Mouse (Mus musculus) midbrain, postnatal 0 days (tissue): ENCODE results near the gene Thrsp. TPM values are rescaled to one million over a fixed set of nuclear protein-coding genes. Genes with fewer than 3 reads are reported as not detected.
A peak's percentile ranks its signal among the peaks of the same experiment; 100 is the strongest.

ENCODE experiments used
- ATAC-seq: fragments of 200-750 bp; cut with Nextera tagmentation; 2 replicates; pipeline ENCODE4 v1.8.0; 2017; ENCODE audit warnings: moderate number of reproducible peaks, mild to moderate bottlenecking, moderate TSS enrichment, moderate library complexity; ENCODE audit not compliant: low FRiP score
- DNase-seq: peaks from one replicate; pipeline ENCODE4 v3.0.0-alpha.2; 2015; ENCODE audit warnings: low spot score
- H3K27ac ChIP-seq: fragments of 300-500 bp; sonication (generic); 2 replicates; pipeline ENCODE4 v1.5.1; 2014; ENCODE audit warnings: low read depth, mild to moderate bottlenecking, low read length, mixed read lengths
- H3K27me3 ChIP-seq: fragments of 300-500 bp; sonication (generic); 2 replicates; pipeline ENCODE4 v1.6.1; 2014; ENCODE audit warnings: low read length, control low read depth, mixed read lengths; ENCODE audit not compliant: insufficient read depth
- H3K36me3 ChIP-seq: fragments of 300-500 bp; sonication (generic); 2 replicates; pipeline ENCODE4 v1.6.1; 2014; ENCODE audit warnings: low read length, control low read depth, mixed read lengths; ENCODE audit not compliant: insufficient read depth
- H3K4me1 ChIP-seq: fragments of 300-500 bp; sonication (generic); 2 replicates; pipeline ENCODE4 v1.6.1; 2014; ENCODE audit warnings: mild to moderate bottlenecking, control low read depth, antibody characterized with exemption, low read length, mixed read lengths; ENCODE audit not compliant: insufficient read depth
- H3K4me2 ChIP-seq: fragments of 300-500 bp; sonication (generic); 2 replicates; pipeline ENCODE4 v1.6.1; 2014; ENCODE audit warnings: low read depth, mild to moderate bottlenecking, low read length, mixed read lengths; ENCODE audit not compliant: poor library complexity, severe bottlenecking
- H3K4me3 ChIP-seq: fragments of 300-500 bp; sonication (generic); 2 replicates; pipeline ENCODE4 v1.5.1; 2014; ENCODE audit warnings: low read depth, mild to moderate bottlenecking, low read length, moderate library complexity
- H3K9ac ChIP-seq: fragments of 300-500 bp; sonication (generic); replicated peaks from 2 replicates; pipeline ENCODE4 v1.6.1; 2014; ENCODE audit warnings: mild to moderate bottlenecking, low read length, moderate library complexity, mixed read lengths; ENCODE audit not compliant: poor library complexity, severe bottlenecking
- H3K9me3 ChIP-seq: fragments of 300-500 bp; sonication (generic); 2 replicates; pipeline ENCODE4 v1.6.1; 2016; ENCODE audit warnings: low read length, control low read depth
- CTCF ChIP-seq: IDR thresholded peaks from 2 replicates; pipeline ENCODE4 v1.5.1; 2016; ENCODE audit warnings: antibody characterized with exemption, mild to moderate bottlenecking
- WGBS: fragments of 180-500 bp; shearing (Covaris S2); extraction: QIAGEN DNeasy Blood & Tissue Kit; methylation state at CpG from one replicate; pipeline ENCODE4 v1.1.7; 2014; 5-methylcytosine and 5-hydroxymethylcytosine counted together
- polyA plus RNA-seq: library from polyadenylated mRNA; unstranded; fragments of >200 nt; fragmentation: Nextera tagmentation; extraction: Ambion mirVana; gene quantifications from 2 replicates; pipeline ENCODE4 v1.2.1, GENCODE M21; 2015
- total RNA-seq: library from RNA; depleted of rRNA; stranded (reverse); fragments of >200 nt; gene quantifications from 2 replicates; pipeline ENCODE4 v1.2.3, GENCODE M21; 2014

Gene Thrsp
- total and polyA plus RNA-seq, 2 experiments from 2014 or later: 1.6 to 1.7 TPM

DNA sequence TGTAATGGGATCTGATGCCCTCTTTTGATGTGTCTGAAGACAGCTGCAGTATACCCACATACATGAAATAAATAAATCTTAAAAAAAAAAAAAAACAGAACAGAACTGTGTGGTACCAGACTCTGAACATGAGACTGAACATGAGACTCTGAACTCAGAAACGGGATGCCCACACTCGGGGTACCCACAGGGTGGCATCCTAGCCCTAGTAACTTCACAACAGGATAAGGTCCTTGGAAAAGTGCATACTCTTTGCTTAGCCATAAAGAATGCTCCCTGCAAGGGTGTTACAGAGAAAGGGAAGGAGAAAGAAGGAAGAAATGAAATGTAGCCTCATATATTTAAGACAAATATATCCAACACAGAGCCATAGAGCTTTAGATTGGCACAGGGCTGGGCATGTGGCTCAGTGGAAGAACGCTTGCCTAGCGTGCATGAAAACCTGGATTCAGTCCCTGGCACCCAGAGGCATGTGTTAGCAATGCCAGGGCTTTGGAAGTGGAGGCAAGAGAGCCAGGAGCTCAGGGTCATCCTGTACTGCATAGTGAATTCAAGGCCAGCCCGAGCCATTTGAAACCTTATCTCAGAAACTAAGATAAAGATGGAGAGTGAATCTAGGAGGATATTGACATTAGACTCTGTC is 10.4 kb upstream of the Thrsp start:
- no peak overlapping the region for H3K9ac ChIP-seq

DNA sequence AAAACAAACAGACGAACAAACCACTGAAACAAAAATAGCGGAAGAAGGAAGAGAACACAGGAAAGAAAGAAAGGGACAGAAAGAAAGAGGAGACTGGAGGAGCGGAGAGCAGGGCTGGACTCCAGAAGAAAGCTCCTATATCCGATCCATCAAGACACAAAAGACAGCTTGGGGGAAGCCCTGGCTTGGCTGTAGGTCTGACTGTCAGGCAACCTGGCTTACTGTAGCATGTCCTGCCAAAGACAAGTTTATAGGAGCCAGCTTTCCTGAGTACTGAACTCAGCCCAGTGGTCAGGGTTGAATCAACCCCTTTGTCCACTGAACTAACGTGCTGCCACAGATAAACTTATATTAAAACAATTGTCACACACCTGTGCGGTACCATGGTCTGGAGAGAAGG is 9.8 kb upstream of the Thrsp start:
- H3K27ac ChIP-seq: no peak overlapping the region
- no peaks in the 10 kb centered on the region for H3K27me3 ChIP-seq
- no peak overlapping the region for H3K4me2 ChIP-seq
- ATAC-seq (no peak), DNase-seq (no peak)
- H3K4me1 ChIP-seq: no peaks in the 10 kb centered on the region; the same call in 1 of the 2 replicates
- TF ChIP-seq CTCF: no peak
- no peaks in the 10 kb centered on the region for H3K36me3 ChIP-seq
- H3K9ac ChIP-seq: no peak overlapping the region
- 75% methylated on average over 6 of the region's 6 CpGs for WGBS
- H3K9me3 ChIP-seq: no peaks in the 10 kb centered on the region
- H3K4me3 ChIP-seq: no peak overlapping the region

More for the DNA sequence above, 10.4 kb upstream of the Thrsp start:
- no peak overlapping the region for H3K4me3 ChIP-seq
- no peaks in the 10 kb centered on the region for H3K27me3 ChIP-seq
- no peak overlapping the region for H3K27ac ChIP-seq
- no peaks in the 10 kb centered on the region; the same call in 1 of the 2 replicates for H3K4me1 ChIP-seq
- ATAC-seq (no peak), DNase-seq (peak; percentile 65)
- H3K4me2 ChIP-seq: no peak overlapping the region
- 73% methylated on average over 5 of the region's 5 CpGs for WGBS
- no peaks in the 10 kb centered on the region for H3K36me3 ChIP-seq
- peak; percentile 48 for TF ChIP-seq CTCF
- H3K9me3 ChIP-seq: no peaks in the 10 kb centered on the region

DNA sequence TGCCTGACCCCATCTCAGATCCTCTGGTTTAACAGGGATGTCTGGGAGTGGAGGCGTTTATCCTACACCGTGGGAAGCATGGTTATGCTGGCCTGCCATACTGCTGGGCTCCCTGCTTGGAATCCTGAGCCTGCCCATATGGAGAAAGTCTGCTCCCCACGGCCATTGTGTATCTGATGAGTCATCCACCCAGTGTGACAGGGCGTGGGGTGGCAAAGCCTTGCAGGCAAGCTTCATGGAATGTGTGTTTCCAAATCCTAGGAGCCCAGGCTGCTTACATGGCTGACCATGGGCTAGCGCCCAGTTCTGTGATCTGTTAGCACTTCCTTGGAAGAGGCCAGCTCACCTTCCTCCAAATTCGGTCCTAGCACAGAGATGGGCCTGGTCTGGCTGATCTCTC is 9.0 kb upstream of the Thrsp start:
- 75% methylated on average over 6 of the region's 6 CpGs for WGBS
- no peak for TF ChIP-seq CTCF
- no peak for ATAC-seq
- Histone ChIP-seq H3K4me3 (no peak overlapping the region), H3K4me2 (no peak overlapping the region), H3K4me1 (no peaks in the 10 kb centered on the region; the same call in 1 of the 2 replicates), H3K27ac (no peak overlapping the region), H3K9ac (no peak overlapping the region), H3K36me3 (no peaks in the 10 kb centered on the region), H3K27me3 (no peaks in the 10 kb centered on the region), H3K9me3 (no peaks in the 10 kb centered on the region)
- DNase-seq: no peak

DNA sequence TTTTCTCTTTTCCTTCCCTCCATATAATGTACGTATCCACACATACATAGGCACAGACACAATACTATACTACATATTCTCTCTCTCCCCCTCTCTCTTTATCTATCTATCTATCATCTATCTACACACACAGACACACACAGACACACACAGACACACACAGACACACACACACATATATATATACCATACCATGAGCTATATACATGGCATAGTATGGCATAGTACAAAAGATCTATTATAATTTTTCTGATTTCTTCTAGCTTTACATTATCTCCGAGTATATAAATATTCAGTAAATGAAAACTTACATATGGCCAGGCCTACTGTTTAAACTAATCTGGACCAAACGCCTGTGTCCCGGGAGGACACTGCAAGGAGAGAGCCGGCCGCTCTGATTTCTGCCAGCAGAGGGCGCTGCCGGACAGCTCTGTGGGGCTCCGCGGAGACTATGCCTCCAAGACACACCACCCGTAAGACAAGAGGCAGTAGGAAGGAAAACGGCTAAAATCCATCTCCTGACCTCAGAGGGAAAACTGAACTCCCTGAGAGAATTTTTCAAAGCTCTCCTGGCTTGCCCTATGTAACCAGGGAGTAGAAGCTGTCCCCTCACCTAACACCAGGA is 7.2 kb upstream of the Thrsp start:
- no peak overlapping the region for H3K4me2 ChIP-seq
- WGBS: 9% methylated on average over 12 of the region's 12 CpGs
- H3K9ac ChIP-seq: no peak overlapping the region

DNA sequence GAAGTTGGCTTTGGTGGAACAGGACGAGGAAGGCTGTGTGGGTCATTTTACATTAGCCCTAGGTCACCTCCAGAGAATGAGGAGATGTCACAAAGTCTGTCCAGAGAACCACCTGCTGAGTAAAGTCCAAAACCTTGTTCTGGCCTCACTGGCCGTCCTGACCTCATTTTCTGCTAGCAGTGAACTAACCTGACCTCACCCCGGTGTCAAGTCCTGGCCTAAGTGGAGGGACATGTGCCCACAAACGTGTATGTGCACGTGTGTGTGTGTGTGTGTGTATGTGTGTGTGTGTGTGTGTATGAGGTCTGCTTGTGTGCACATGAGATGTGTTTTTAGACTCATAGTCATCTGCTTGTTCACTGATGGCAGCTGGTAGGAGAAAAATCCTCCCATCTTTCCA is 6.2 kb upstream of the Thrsp start:
- ATAC-seq: no peak
- no peak overlapping the region for H3K4me3 ChIP-seq
- H3K4me2 ChIP-seq: no peak overlapping the region
- 61% methylated on average over 5 of the region's 5 CpGs for WGBS
- no peak for DNase-seq
- H3K9me3 ChIP-seq: no peaks in the 10 kb centered on the region
- H3K36me3 ChIP-seq: no peaks in the 10 kb centered on the region
- no peak overlapping the region for H3K9ac ChIP-seq
- no peak for TF ChIP-seq CTCF
- H3K4me1 ChIP-seq: no peaks in the 10 kb centered on the region
- H3K27me3 ChIP-seq: no peaks in the 10 kb centered on the region
- H3K27ac ChIP-seq: no peak overlapping the region

More for the DNA sequence above, 7.2 kb upstream of the Thrsp start:
- peak; percentile 83 for ATAC-seq
- H3K27me3 ChIP-seq: no peaks in the 10 kb centered on the region
- H3K4me3 ChIP-seq: no peak overlapping the region
- no peaks in the 10 kb centered on the region for H3K9me3 ChIP-seq
- H3K36me3 ChIP-seq: no peaks in the 10 kb centered on the region
- peak; percentile 97 for TF ChIP-seq CTCF
- H3K27ac ChIP-seq: no peak overlapping the region
- DNase-seq: peak; percentile 89
- H3K4me1 ChIP-seq: no peaks in the 10 kb centered on the region; the same call in 1 of the 2 replicates

DNA sequence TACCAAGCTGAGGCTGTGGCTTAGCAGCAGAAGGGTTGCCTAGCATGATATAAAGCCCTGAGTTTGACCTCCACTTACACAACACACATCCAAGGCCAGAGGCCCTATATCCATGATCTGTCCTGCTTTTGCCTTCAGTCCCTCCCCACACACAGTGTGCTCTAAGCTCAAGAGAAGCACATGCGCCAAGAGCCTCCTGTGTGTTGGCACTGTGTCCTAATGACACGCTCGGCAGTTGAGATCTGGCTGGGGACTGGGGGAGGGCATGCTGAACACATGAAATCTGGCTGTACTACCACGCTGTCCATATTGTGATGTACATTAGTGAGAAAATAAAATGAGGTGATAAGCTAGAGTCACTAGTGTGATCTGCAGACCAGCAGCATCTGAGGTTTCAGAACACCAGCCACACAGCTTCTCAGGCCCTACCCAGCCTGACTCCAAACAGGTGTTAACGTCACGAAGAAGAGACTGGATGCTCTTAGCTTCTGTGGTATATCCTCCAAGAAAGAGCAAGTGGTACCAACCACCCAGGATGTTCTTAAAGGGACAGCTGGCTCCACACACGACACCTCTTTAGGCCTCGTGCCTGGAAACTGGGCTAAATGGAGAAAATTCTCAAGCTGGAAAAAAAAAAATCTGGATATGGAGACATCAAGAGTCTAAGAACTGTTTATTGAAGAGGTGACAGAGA is 3.6 kb upstream of the Thrsp start:
- Histone ChIP-seq H3K4me2 (no peak overlapping the region), H3K36me3 (no peaks in the 10 kb centered on the region), H3K27ac (no peak overlapping the region), H3K27me3 (no peaks in the 10 kb centered on the region), H3K9ac (no peak overlapping the region), H3K4me3 (no peak overlapping the region), H3K9me3 (no peaks in the 10 kb centered on the region), H3K4me1 (no peaks in the 10 kb centered on the region)
- ATAC-seq (no peak), DNase-seq (peak; percentile 73)
- WGBS: 81% methylated on average over 8 of the region's 8 CpGs
- no peak for TF ChIP-seq CTCF
